Mouse (Mus musculus) cortical plate, adult 2 months (tissue): Measurements from ENCODE around the gene Casp3.

Experiments used
- CTCF ChIP-seq: fragments of 200-500 bp; IDR thresholded peaks from 2 replicates; pipeline ENCODE4 v1.5.1; 2011; ENCODE audit warnings: mild to moderate bottlenecking, control low read depth, low read length; ENCODE audit not compliant: insufficient read depth; ENCODE audit errors: extremely low read depth
- POLR2A ChIP-seq: fragments of 200-500 bp; IDR thresholded peaks from 2 replicates; pipeline ENCODE4 v1.6.1; 2011; ENCODE audit warnings: mild to moderate bottlenecking, low read length, control low read depth; ENCODE audit not compliant: insufficient read depth; ENCODE audit errors: extremely low read depth

DNA sequence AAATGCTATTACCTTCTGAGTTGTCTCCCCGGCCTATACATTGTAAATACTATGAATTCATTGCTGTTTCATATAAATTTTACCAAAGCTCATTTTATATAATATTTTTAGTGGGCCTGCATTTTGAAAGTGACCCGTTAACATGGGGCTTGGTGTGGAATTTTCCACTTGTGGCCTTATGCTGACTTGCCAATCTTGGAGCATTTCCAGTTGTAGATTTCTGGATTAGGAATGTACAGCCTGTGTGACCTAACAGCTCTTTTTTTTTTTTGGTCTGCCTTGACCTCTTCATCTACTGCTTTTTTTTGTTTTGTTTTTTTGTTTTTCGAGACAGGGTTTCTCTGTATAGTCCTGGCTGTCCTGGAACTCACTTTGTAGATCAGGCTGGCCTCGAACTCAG, 13.8 kb downstream of the Casp3 start:
- TF ChIP-seq CTCF (no peak), POLR2A (no peak)
